Mouse (Mus musculus): ENCODE measurements at regions not wholly inside any gene's neighbourhood (a gene's known extent, or its start where the extent isn't known, plus 50 kb on each side); places are given as distances from the start of the nearest gene placed in this dataset.

- no peak for DNase-seq
Measured at GRCm38 (mm10) chr9:43469215-43469614, 158.6 kb downstream of the Trim29 start.

GRCm38 (mm10) chr9:43472231-43472630, 161.6 kb downstream of the Trim29 start:
- no peak for DNase-seq

- no peak for DNase-seq
Measured at GRCm38 (mm10) chr9:43473164-43473563, 162.5 kb downstream of the Trim29 start.

- no peak for DNase-seq
Measured at GRCm38 (mm10) chr9:43473601-43474302, 163.1 kb downstream of the Trim29 start.

GRCm38 (mm10) chr9:43474303-43474643, 163.6 kb downstream of the Trim29 start:
- no peak for DNase-seq

- DNase-seq = no peak
Measured at GRCm38 (mm10) chr9:43480826-43481591, 170.4 kb downstream of the Trim29 start.

GRCm38 (mm10) chr9:43482101-43483090, 171.7 kb downstream of the Trim29 start:
- DNase-seq = no peak

- no peak for DNase-seq
Measured at GRCm38 (mm10) chr9:43483195-43483594, 172.5 kb downstream of the Trim29 start.

- DNase-seq = no peak
Measured at GRCm38 (mm10) chr9:43483906-43484305, 173.3 kb downstream of the Trim29 start.

GRCm38 (mm10) chr9:43486704-43487103, 176.1 kb downstream of the Trim29 start:
- no peak for DNase-seq

GRCm38 (mm10) chr9:43489205-43489604, 178.6 kb downstream of the Trim29 start:
- no peak for DNase-seq

- peak; percentile 3 for DNase-seq
Measured at GRCm38 (mm10) chr9:43491024-43491751, 180.5 kb downstream of the Trim29 start.

- no peak for DNase-seq
Measured at GRCm38 (mm10) chr9:43492236-43493000, 181.8 kb downstream of the Trim29 start.

GRCm38 (mm10) chr9:43498596-43498995, 187.9 kb downstream of the Trim29 start:
- no peak for DNase-seq

- DNase-seq = no peak
Measured at GRCm38 (mm10) chr9:43504270-43504932, 193.8 kb downstream of the Trim29 start.

- DNase-seq = no peak
Measured at GRCm38 (mm10) chr9:43505856-43506255, 195.2 kb downstream of the Trim29 start.

- DNase-seq = no peak
Measured at GRCm38 (mm10) chr9:43506276-43506675, 195.6 kb downstream of the Trim29 start.

GRCm38 (mm10) chr9:43512806-43513205, 202.2 kb downstream of the Trim29 start:
- no peak for DNase-seq

- DNase-seq = no peak
Measured at GRCm38 (mm10) chr9:43514731-43515458, 204.2 kb downstream of the Trim29 start.

GRCm38 (mm10) chr9:43520931-43521330, 210.3 kb downstream of the Trim29 start:
- DNase-seq = no peak
